Mouse (Mus musculus) induced T-regulatory cell, adult 2 months (primary cell): ENCODE results near the gene Itga7.

Source experiments
- DNase-seq: peaks from one replicate; pipeline ENCODE4 v3.0.0-alpha.2; 2012; ENCODE audit warnings: low read depth

The Itga7 gene

GRCm38 (mm10) chr10:128912268-128912667 lies 21.4 kb upstream of the Itga7 start:
- no peak for DNase-seq

GRCm38 (mm10) chr10:128912791-128913190 lies 20.8 kb upstream of the Itga7 start:
- no peak for DNase-seq

GRCm38 (mm10) chr10:128913219-128913618 lies 20.4 kb upstream of the Itga7 start:
- DNase-seq, result peak; percentile 92

- DNase-seq, result no peak
Measured at GRCm38 (mm10) chr10:128913696-128914095, 19.9 kb upstream of the Itga7 start.

GRCm38 (mm10) chr10:128915550-128915949 lies 18.1 kb upstream of the Itga7 start:
- no peak for DNase-seq

GRCm38 (mm10) chr10:128916665-128917064 lies 17.0 kb upstream of the Itga7 start:
- DNase-seq, result no peak

GRCm38 (mm10) chr10:128917400-128917799 lies 16.2 kb upstream of the Itga7 start:
- no peak for DNase-seq

- DNase-seq, result no peak
Measured at GRCm38 (mm10) chr10:128918246-128918645, 15.4 kb upstream of the Itga7 start.

GRCm38 (mm10) chr10:128919203-128919631 lies 14.4 kb upstream of the Itga7 start:
- no peak for DNase-seq

GRCm38 (mm10) chr10:128919966-128920365 lies 13.7 kb upstream of the Itga7 start:
- DNase-seq, result no peak

GRCm38 (mm10) chr10:128920736-128921161 lies 12.9 kb upstream of the Itga7 start:
- no peak for DNase-seq

- DNase-seq, result no peak
Measured at GRCm38 (mm10) chr10:128921251-128921650, 12.4 kb upstream of the Itga7 start.

- no peak for DNase-seq
Measured at GRCm38 (mm10) chr10:128921883-128922821, 11.5 kb upstream of the Itga7 start.

- DNase-seq, result no peak
Measured at GRCm38 (mm10) chr10:128922822-128923012, 10.9 kb upstream of the Itga7 start, which contains the start of gene Rdh5. TSS of gene Rdh5 (minus strand) at chr10:128922888.

GRCm38 (mm10) chr10:128923013-128923691 lies 10.5 kb upstream of the Itga7 start:
- DNase-seq, result peak; percentile 93

- DNase-seq, result no peak
Measured at GRCm38 (mm10) chr10:128923935-128924334, 9.7 kb upstream of the Itga7 start, which contains the start of gene Bloc1s1. TSS of gene Bloc1s1 (minus strand) at chr10:128924035.

GRCm38 (mm10) chr10:128928356-128928755 lies 5.3 kb upstream of the Itga7 start:
- no peak for DNase-seq

- DNase-seq, result no peak
Measured at GRCm38 (mm10) chr10:128929638-128930378, 3.8 kb upstream of the Itga7 start.

- DNase-seq, result no peak
Measured at GRCm38 (mm10) chr10:128931441-128931840, 2.2 kb upstream of the Itga7 start.

GRCm38 (mm10) chr10:128933976-128934721 lies 531 bp downstream of the Itga7 start:
- no peak for DNase-seq

- no peak for DNase-seq
Measured at GRCm38 (mm10) chr10:128934997-128935787, 1.6 kb downstream of the Itga7 start.
